Mouse (Mus musculus) heart, postnatal 0 days (tissue): ENCODE data around the gene Tecta.

ENCODE experiments used
- CTCF ChIP-seq: IDR thresholded peaks from 2 replicates; pipeline ENCODE4 v1.5.1; 2016; ENCODE audit warnings: antibody characterized with exemption, control low read depth, low read depth
- EP300 ChIP-seq: IDR thresholded peaks from 2 replicates; pipeline ENCODE4 v1.6.1; 2016; ENCODE audit warnings: antibody characterized with exemption, low read depth

DNA sequence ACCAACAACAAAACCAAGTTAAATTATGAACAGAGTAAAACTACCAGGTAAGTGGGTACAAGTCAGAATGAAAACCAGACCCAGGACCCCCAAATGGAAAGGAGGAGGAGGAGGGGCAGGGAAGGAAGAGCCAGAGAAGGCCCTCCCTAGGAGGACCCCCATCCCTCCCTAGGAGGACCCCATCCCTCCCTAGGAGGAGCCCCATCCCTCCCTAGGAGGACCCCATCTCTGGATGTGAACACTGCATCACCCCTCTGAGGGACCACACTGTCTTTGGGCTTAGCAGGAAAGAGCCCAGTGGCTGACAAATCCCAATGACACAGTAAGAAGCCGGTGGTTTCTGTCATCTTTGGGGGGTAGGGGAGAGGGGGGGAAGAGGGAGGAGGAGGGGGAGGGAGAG, 15.5 kb upstream of the Tecta start:
- TF ChIP-seq CTCF (no peak), EP300 (no peak)
